Comparison of ENCODE assay signal across 8 mouse cellular contexts in the genomic region with DNA sequence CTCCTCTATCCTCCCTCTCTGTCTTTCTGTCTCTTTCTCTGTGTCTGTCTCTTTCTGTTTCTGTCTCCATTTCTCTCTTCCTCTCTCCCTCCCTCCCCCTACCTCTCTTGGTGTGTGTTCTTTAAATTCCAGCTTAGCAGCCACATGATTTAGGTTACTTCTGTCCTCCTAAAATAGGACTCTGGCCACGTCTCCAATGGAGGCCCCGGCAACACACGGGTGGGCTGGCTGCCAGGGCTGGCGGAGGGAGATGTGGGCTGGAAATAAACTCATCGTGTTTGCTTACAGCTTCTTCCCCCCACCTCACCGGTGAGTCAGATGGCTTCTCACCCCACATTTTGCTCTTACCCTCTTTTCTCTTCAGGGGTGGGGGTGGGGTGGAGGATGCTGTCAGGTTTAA.
DNase-seq lines count a peak whose midpoint lies in the region; ATAC-seq and TF ChIP-seq lines count a peak whose summit lies in the region.

No protein-coding gene starts in this region.

- no peaks in the 10 kb centered on the region for H3K36me3 ChIP-seq in forebrain, embryonic 15.5 days
- no peaks in the 10 kb centered on the region for H3K36me3 ChIP-seq in heart, embryonic 16.5 days (ENCODE audit: control insufficient read depth, insufficient read depth)
- H3K36me3 ChIP-seq in myocyte (ENCODE audit: control insufficient read depth, insufficient read depth), result no peaks in the 10 kb centered on the region

- DNase-seq in MN1 (ENCODE audit: low spot score), result peak; percentile 71
- DNase-seq in layer of hippocampus, adult 9-10 months (ENCODE audit: low spot score), result peak; percentile 35
- DNase-seq in urinary bladder, postnatal 25 days (ENCODE audit: low spot score), result peak; percentile 66

- H3K27ac ChIP-seq in bone marrow macrophage, adult 2 months (ENCODE audit: insufficient read depth, low read depth, low read length), result peak overlapping the region; percentile 99
- 0 out of 2 replicates have a peak overlapping the region, but pooled peaks have one; percentile 37 for H3K27ac ChIP-seq in forebrain, embryonic 15.5 days (replicated peaks)
- H3K27ac ChIP-seq in heart, embryonic 16.5 days (ENCODE audit: low read length), result peak overlapping the region; percentile 99

- no peaks in the 10 kb centered on the region for H3K27me3 ChIP-seq in forebrain, embryonic 15.5 days
- H3K27me3 ChIP-seq in heart, embryonic 16.5 days (ENCODE audit: control insufficient read depth, insufficient read depth, low read length), result no peaks in the 10 kb centered on the region
- no peaks in the 10 kb centered on the region for H3K27me3 ChIP-seq in myocyte (ENCODE audit: control insufficient read depth, insufficient read depth, insufficient read length)

- peak overlapping the region; percentile 64 for H3K4me3 ChIP-seq in bone marrow macrophage, adult 2 months (ENCODE audit: insufficient read depth, low read length)
- no peak overlapping the region for H3K4me3 ChIP-seq in forebrain, embryonic 15.5 days
- H3K4me3 ChIP-seq in heart, embryonic 16.5 days (ENCODE audit: low read length), result no peak overlapping the region
- peak overlapping the region; percentile 16 for H3K4me3 ChIP-seq in myocyte

- TF ChIP-seq POLR2A in bone marrow macrophage, adult 2 months (IDR thresholded peaks at IDR 0.05; ENCODE audit: borderline replicate concordance, low read depth, low read length), result no peak
- no peak for TF ChIP-seq POLR2A in myocyte (IDR thresholded peaks at IDR 0.05; ENCODE audit: insufficient read length, low read depth)

- no peak overlapping the region for H3K9ac ChIP-seq in forebrain, embryonic 15.5 days (replicated peaks)
- peak overlapping the region; percentile 15; the same call in 1 of the 2 replicates for H3K9ac ChIP-seq in heart, embryonic 16.5 days (ENCODE audit: low read length)

- no peak for TF ChIP-seq CTCF in bone marrow macrophage, adult 2 months (IDR thresholded peaks at IDR 0.05; ENCODE audit: low read depth, low read length)

- H3K79me2 ChIP-seq in myocyte (ENCODE audit: control insufficient read depth, insufficient read depth), result no peaks in the 10 kb centered on the region

- no peaks in the 10 kb centered on the region for H3K9me3 ChIP-seq in forebrain, embryonic 15.5 days
- H3K9me3 ChIP-seq in heart, embryonic 16.5 days (replicated peaks; ENCODE audit: control insufficient read depth, low read length), result 0 out of 2 replicates have a peak, but pooled peaks cover 4% of the 10 kb centered on the region

- WGBS in forebrain, embryonic 15.5 days, result 23% methylated on average over 6 of the region's 6 CpGs
- 3% methylated on average over 6 of the region's 6 CpGs for WGBS in heart, embryonic 16.5 days

- ATAC-seq in forebrain, embryonic 15.5 days (replicated peaks), result no peak
- ATAC-seq in heart, embryonic 16.5 days (replicated peaks; ENCODE audit: extremely low read depth, insufficient read depth, low FRiP score), result peak; percentile 85
- ATAC-seq in erythroid progenitor cell, adult 5-6 weeks (replicated peaks; ENCODE audit: low FRiP score, poor library complexity, severe bottlenecking), result no peak

- peaks cover 60% of the 10 kb centered on the region for H3K4me1 ChIP-seq in bone marrow macrophage, adult 2 months (ENCODE audit: control insufficient read depth, insufficient read depth, low read length)
- H3K4me1 ChIP-seq in forebrain, embryonic 15.5 days, result peaks cover 15% of the 10 kb centered on the region
- peaks cover 28% of the 10 kb centered on the region for H3K4me1 ChIP-seq in heart, embryonic 16.5 days (ENCODE audit: control insufficient read depth, insufficient read depth, low read length)

- no peak overlapping the region for H3ac ChIP-seq in myocyte (ENCODE audit: control insufficient read depth, insufficient read length)

- H3K4me2 ChIP-seq in forebrain, embryonic 15.5 days (replicated peaks), result no peak overlapping the region
- peak overlapping the region; percentile 52 for H3K4me2 ChIP-seq in heart, embryonic 16.5 days (ENCODE audit: low read depth, low read length)
- peak overlapping the region; percentile 75 for H3K4me2 ChIP-seq in myocyte (ENCODE audit: low read depth)

TF ChIP-seq in myocyte, 11 proteins besides CTCF, POLR2A, EP300 and RAD21:
- peak in 1 of 3 experiments; percentile 55 for TF ChIP-seq MYOD1 (IDR thresholded peaks at IDR 0.05; ENCODE audit: control insufficient read depth in 1 of 3, insufficient read length in 2 of 3, low read depth in 2 of 3)
- TF ChIP-seq POLR2AphosphoS2 (IDR thresholded peaks at IDR 0.05; ENCODE audit: insufficient read length, low read depth), result no peak
- no peak for TF ChIP-seq TCF12 (IDR thresholded peaks at IDR 0.05; ENCODE audit: insufficient read depth, poor library complexity, severe bottlenecking)
- TF ChIP-seq MYOG (IDR thresholded peaks at IDR 0.05; ENCODE audit: control insufficient read depth in 1 of 3, insufficient read depth in 1 of 3, insufficient read length in 2 of 3, low read depth in 2 of 3), result peak in 1 of 3 experiments; percentile 54
- TF ChIP-seq SRF (IDR thresholded peaks at IDR 0.05; ENCODE audit: control insufficient read depth, insufficient read length, low read depth), result no peak
- no peak for TF ChIP-seq E2F4 (IDR thresholded peaks at IDR 0.05; ENCODE audit: insufficient read depth)
- no peak for TF ChIP-seq MAX (IDR thresholded peaks at IDR 0.05; ENCODE audit: low read depth)

Comparison
In these comparisons a context has a peak if more than half of its experiments do, and no peak if none do; other contexts are left out.
1. H3K27ac ChIP-seq: peak in every context shown above with its lines; median percentile 99 in bone marrow macrophage, adult 2 months; 99 in heart, embryonic 16.5 days; 37 in forebrain, embryonic 15.5 days.
2. H3K4me3 ChIP-seq: peak in bone marrow macrophage, adult 2 months (single experiment) and myocyte (single experiment); none in forebrain, embryonic 15.5 days (single experiment) and heart, embryonic 16.5 days (single experiment).
3. Peak in every context shown above with its lines, with median percentiles within 50 percentile points of each other: DNase-seq.